Mouse (Mus musculus) embryonic fibroblast, embryonic 13.5 days (primary cell): ENCODE measurements at regions not wholly inside any gene's neighbourhood (a gene's known extent, or its start where the extent isn't known, plus 50 kb on each side); places are given as distances from the start of the nearest gene placed in this dataset.

Source experiments
- CTCF ChIP-seq: IDR thresholded peaks from 2 replicates; pipeline ENCODE4 v1.5.1; 2011; ENCODE audit warnings: mild to moderate bottlenecking, control low read depth, low read length, moderate library complexity, borderline replicate concordance; ENCODE audit not compliant: insufficient read depth
- POLR2A ChIP-seq: IDR thresholded peaks from 2 replicates; pipeline ENCODE4 v1.6.1; 2011; ENCODE audit warnings: low read depth, mild to moderate bottlenecking, control low read depth, low read length, moderate library complexity

DNA sequence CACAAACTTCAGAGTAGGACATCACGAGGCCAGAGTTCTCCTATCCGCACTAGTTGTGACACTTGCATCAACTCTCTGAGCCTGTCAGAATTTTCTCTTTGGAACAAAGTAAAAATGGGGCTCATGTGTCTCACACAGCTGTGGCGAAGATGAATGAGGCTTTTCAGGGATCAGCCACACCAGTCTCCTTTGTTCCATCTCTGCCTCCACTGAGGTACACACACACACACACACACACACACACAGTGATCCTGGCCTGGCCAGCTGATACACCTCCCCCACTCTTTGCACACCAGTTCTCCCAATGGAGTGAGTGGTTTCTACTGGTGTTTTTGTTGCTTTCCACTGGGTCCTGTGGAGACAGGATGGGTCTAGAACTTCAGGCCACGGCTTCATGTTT lies 105.9 kb upstream of the D7Ertd443e start:
- TF ChIP-seq CTCF (no peak), POLR2A (no peak)
